Mouse (Mus musculus) lung, adult 2 months (tissue): Measurements from ENCODE around the gene Adcy5. TPM values are rescaled to one million over a fixed set of nuclear protein-coding genes. Genes with fewer than 3 reads are reported as not detected.

ENCODE experiments used
- DNase-seq: peaks from one replicate; pipeline ENCODE4 v3.0.0; 2022
- H3K4me1 ChIP-seq: fragments of 200-500 bp; 2 replicates; pipeline ENCODE4 v1.6.1; 2011; ENCODE audit warnings: low read length; ENCODE audit not compliant: control insufficient read depth, insufficient read depth
- H3K4me3 ChIP-seq: fragments of 200-500 bp; replicated peaks from 2 replicates; pipeline ENCODE3; 2011; ENCODE audit warnings: low read depth, mild to moderate bottlenecking, control low read depth, low read length; ENCODE audit errors: extremely low read depth
- CTCF ChIP-seq: fragments of 200-500 bp; IDR thresholded peaks from 2 replicates; pipeline ENCODE4 v1.5.1; 2011; ENCODE audit warnings: mild to moderate bottlenecking, low read length, control low read depth; ENCODE audit not compliant: insufficient read depth
- POLR2A ChIP-seq: fragments of 200-500 bp; IDR thresholded peaks from 2 replicates; pipeline ENCODE4 v1.6.1; 2011; ENCODE audit warnings: low read depth, mild to moderate bottlenecking, control low read depth, low read length, borderline replicate concordance; ENCODE audit errors: extremely low read depth
- WGBS: fragments of 180-500 bp; shearing (Covaris S2); methylation state at CpG from one replicate; pipeline ENCODE4 v1.1.7; 2018; 5-methylcytosine and 5-hydroxymethylcytosine counted together
- polyA plus RNA-seq: library from polyadenylated mRNA; depleted of rRNA; stranded (reverse); fragments of >200 nt; gene quantifications from 2 replicates; pipeline ENCODE4 v1.2.3, GENCODE M21; 2012; rRNA removed

Gene Adcy5
- polyA plus RNA-seq = 17.5 and 18.3 TPM in 2 replicates

DNA sequence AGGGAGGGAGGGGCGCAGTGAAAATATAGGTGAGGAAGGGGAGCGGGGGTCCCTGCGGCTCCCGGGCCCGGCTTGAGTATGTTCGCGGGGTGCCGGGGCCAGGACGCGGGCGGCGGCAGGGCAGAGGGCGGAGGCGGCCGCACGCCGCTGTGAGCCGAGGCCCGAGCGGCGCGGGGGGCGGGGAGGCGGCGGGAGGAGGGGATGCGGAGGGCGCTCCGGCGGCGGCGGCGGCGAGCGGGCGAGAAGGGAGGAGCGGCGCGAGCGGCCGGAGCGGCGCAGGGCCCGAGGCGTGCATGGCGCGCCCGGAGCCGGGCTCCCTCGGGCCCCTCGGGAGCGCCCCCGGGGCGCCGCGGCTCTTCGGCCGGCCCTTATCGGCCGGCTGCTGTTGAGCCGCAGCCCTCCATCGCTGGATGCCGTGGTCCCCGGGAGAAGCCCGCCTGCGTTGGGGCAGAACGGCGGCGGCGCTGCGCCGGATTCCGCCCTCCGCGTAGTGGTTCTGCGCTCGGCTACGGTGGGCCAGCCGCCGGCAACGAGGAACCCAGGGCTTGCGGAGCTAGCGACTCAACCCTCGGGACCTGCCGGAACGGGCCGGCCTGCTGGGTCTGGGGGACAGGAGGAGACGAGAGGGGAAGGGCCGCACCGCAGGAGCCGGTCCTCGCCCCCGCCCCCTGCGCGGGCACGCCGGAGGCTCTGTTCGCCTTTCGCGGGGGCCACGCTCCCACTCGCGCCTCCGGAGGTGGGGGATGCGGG, at the start of gene Adcy5:
Adcy5 (plus strand) TSS at position 237 of the 750 bp plus-strand sequence.
- DNase-seq = peak; percentile 34
- Histone ChIP-seq H3K4me3 (peak within 1 kb of the TSS; percentile 36), H3K4me1 (0 out of 2 replicates have a peak, but pooled peaks cover 4% of the 10 kb centered on the region)
- 1% methylated on average over 79 of the region's 104 CpGs for WGBS
- TF ChIP-seq POLR2A (no peak), CTCF (no peak)

DNA sequence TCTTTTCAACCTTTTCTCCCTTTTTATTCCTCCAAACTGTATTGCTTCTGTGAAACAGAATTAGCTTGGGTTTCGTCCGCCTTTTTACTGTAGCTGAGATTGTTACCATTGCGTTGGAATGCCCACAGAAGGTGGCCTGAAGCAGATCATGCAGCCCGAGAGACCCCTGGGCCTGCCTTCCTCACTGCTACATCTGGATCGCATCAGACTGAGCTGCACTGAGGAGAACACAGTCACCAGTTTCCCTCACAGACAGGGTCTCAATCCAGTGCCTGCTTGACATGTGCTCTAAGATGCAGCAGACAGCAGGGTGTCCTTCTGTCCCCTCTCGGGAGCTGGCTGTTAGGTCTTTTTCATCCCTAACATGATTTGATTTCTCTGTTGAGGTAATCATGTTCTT, 46.7 kb upstream of the Adcy5 start:
- TF ChIP-seq CTCF = no peak
- DNase-seq = no peak
- Histone ChIP-seq H3K4me1 (no peaks in the 10 kb centered on the region), H3K4me3 (no peak overlapping the region)
- WGBS = 92% methylated on average over 6 of the region's 6 CpGs

DNA sequence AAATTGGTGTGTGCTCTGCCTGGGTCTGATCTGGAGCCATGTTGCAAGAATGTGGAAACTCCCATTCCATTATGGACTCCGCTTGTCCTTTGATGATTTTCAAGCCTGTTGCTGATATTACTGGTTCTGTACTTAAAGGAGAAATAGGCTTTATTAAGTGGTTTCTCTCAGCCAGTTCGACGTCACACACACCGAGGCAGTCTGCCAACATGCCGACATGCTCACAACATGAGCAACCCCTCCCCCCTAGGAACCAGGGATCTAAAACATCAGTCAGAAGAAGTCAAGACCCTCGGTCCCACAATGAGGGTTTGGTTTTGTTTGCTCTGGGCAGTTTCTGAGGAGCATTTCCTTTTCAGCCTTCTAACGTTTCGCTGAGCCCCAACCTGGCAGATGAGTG, 45.5 kb upstream of the Adcy5 start:
- no peaks in the 10 kb centered on the region for H3K4me1 ChIP-seq
- H3K4me3 ChIP-seq = no peak overlapping the region
- TF ChIP-seq CTCF (no peak), POLR2A (no peak)
- no peak for DNase-seq
- 42% methylated on average over 8 of the region's 8 CpGs for WGBS

DNA sequence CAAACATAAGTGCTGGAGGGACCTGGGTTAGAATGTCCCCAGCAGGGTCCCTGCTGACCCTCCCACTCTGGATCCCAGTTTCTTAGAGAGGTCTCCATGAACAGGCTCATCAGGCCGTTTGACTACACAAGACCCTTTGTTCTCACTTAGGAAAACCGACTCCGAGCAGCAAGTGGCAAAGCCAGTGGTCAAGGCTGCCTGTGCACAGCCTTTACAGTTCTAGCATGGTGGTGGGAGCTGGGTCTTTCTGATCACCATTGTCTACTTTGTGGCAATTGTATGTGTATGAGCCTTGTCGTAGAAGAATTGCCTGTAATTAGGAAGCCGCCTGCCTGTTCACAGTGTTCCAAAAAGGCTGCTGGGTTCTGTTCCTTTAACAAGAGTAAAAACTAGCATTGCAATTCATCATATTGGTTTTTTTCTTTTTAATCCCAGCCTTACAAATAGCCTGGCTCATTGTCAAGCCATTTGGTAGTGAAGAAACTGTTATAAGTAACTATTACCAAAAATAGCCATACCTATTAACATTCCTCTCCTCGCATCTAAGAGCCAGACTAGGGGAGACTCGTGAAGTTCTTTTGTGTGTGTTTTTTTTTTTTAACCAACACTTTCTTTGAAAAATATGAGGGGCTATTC, 44.9 kb upstream of the Adcy5 start:
- no peak for DNase-seq
- WGBS = 63% methylated on average over 7 of the region's 7 CpGs
- Histone ChIP-seq H3K4me1 (no peaks in the 10 kb centered on the region), H3K4me3 (no peak overlapping the region)
- no peak for TF ChIP-seq POLR2A
- no peak for TF ChIP-seq CTCF

DNA sequence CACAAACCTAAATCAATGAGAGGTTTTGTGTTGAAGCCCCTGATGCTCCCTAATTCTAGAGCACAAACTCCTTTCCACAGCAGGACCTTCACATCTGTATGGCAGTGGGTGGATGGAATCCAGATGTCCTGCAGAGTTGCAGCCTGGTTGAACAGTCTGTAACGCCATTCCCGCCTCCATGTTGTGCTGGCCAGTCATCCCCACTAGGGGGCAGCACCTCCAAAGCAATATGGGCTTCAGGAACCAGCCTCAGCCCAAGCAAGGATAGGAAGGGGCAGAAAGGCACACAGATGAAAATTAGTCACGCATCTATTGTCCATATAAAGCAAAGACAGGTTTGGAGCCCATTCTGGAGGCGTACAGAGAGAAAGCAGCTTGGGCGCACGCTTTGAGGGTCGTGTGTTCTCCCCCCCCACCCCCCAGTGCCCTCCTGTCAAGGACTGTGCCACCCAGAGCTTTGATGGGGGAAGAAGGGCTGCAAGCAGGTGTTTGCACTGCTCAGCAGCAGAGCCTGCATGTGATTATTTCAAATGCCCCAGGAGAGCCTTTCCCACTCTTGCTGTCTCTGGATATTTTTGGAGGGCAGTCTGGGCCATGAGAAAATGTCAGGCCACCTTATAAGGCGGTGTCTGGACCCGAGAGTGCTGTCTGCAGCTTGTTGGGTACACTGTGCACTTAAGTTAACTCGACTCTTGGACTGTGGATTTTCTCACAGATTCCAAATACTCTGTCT, 44.1 kb upstream of the Adcy5 start:
- Histone ChIP-seq H3K4me3 (no peak overlapping the region), H3K4me1 (no peaks in the 10 kb centered on the region)
- TF ChIP-seq POLR2A (no peak), CTCF (peak; percentile 95)
- WGBS = 28% methylated on average over 10 of the region's 10 CpGs
- peak; percentile 80 for DNase-seq

DNA sequence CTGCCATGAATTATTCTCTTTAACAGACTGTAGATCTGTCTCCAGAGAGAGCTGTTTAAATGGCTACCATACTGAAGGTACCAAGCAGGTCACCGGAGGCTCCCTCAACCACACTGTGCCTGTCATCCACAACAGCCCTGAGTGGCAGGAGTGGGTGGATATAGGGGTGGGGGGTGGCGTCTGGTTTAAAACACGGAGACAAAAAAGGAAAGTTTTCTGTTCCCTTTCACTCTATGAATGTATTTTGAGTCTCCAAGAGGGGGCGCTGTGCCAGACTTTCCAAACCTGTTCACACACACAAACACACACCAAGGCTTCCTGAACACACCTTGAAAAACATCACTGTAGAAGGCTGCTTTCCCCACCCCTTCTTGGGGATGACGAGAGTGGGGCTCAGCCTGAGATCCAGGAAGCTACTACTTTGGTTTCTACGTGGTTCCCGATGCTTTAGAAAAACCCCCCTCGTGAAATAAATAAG, 43.5 kb upstream of the Adcy5 start:
- H3K4me3 ChIP-seq = no peak overlapping the region
- WGBS = 67% methylated on average over 8 of the region's 8 CpGs
- no peaks in the 10 kb centered on the region for H3K4me1 ChIP-seq
- TF ChIP-seq CTCF (no peak), POLR2A (no peak)
- DNase-seq = no peak

DNA sequence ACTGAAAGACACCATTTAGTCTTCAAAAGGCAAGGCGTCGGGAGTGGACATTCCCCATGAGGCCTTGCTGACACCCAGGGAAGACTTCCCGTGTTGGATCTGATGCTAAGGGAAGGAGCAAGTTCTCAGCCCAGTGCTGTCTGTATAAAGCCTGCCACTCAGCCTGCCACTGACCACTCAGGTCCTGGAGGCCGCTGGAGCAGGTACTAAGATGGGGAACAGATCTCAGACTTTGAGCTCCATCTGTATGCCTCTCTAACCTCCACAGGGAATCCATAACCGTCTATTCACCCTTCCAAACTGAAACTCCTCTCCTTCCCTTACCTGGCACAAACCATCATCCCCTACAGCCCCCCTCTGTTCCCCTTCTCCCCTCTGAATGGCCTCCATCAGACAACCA, 41.2 kb upstream of the Adcy5 start:
- TF ChIP-seq CTCF = no peak
- DNase-seq = no peak
- WGBS = 91% methylated on average over 5 of the region's 5 CpGs
- Histone ChIP-seq H3K4me3 (no peak overlapping the region), H3K4me1 (no peaks in the 10 kb centered on the region)

DNA sequence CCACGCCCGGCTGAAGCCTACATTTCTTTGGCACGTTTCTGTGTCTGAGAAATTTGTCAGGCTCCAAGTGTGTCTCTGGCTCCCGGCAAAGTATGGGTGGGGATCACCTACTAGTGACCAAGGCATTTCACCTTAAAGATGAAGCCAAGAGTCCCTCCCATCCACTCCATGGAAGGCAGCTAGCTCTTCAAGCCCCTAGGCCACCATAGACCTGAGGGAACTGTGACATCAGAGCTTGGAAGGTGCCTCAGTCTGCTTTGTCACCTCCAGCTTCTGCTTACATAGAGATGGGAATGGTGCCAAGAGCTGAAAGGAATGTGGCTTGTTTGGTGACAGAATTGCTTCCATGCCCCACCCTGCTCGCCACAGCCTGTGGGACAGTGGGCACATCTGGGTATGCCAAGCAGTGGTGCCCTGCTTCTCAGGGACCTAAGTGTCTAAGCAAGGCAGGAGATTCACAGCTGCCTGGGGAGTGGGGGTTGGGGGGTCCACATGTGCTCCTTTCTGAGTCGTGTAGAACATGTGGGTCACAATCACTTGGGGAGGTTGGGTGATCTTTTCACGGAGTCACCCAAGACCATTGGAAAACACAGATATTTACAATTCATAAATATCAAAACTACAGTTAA, 38.2 kb upstream of the Adcy5 start:
- Histone ChIP-seq H3K4me3 (no peak overlapping the region), H3K4me1 (no peaks in the 10 kb centered on the region)
- no peak for TF ChIP-seq CTCF
- no peak for TF ChIP-seq POLR2A
- no peak for DNase-seq
- WGBS = 62% methylated on average over 7 of the region's 7 CpGs

DNA sequence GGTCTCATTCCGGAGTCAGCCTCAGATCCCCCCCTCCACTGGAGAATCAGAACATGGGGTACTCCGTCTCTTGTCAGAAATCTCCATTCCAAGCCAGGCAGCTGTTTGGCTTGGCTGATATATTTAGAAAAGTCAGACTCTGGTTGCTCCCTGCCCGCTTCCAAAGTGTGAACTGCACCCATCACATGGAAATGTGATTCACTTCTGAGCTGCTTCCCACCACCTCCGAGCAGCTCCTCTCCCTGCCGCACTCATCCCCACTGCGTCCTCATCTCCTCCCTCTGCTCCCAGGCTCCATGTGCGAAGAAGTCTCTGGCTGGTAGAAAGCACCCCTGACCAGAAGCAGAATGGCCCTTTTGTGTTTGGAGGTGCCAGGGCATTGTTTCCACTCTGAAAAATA, 37.2 kb upstream of the Adcy5 start:
- TF ChIP-seq CTCF = no peak
- TF ChIP-seq POLR2A = no peak
- H3K4me3 ChIP-seq = no peak overlapping the region
- 62% methylated on average over 7 of the region's 7 CpGs for WGBS
- DNase-seq = no peak
- no peaks in the 10 kb centered on the region for H3K4me1 ChIP-seq

DNA sequence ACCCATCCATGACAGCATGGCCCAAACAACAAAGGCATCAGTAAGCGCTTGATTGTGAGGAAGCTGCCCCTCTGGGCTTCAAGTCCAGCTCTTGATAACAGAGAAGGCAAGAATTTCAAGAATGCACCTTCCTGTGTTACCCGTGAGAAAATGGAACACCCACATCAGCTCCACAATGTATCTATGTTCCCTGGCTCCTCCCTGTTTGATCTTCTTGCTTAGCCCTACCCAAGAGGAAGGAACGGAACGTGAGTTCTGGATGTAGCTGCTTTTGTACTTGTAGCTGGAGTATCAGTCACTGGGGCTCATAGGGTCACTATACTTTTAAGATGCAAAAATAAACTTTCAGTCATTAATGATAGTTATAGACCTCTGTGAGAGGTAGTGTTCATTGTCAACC, 34.1 kb upstream of the Adcy5 start:
- no peak overlapping the region for H3K4me3 ChIP-seq
- no peak for DNase-seq
- TF ChIP-seq CTCF (no peak), POLR2A (no peak)
- H3K4me1 ChIP-seq = no peaks in the 10 kb centered on the region
- WGBS = 48% methylated on average over 4 of the region's 4 CpGs
